Mouse (Mus musculus): Measurements from ENCODE around the gene Aspa.
"Not testable (repeated sequence)": the region's sequence is repeated elsewhere in the genome, so short reads cannot be mapped to it uniquely, and the experiment has no call there.

Gene Aspa

GRCm38 (mm10) chr11:73329442-73329841, at the start of gene Aspa, which contains the start of the genes Gm49340 and Spata22:
Gene Aspa (minus strand): TSS chr11:73329596.
Gene Gm49340 (plus strand): TSS chr11:73329741.
Gene Spata22 (plus strand): TSS chr11:73329741.
- DNase-seq (ENCODE audit: low spot score in 2 of 2), result no peak

- DNase-seq (ENCODE audit: low spot score in 2 of 2), result no peak
Observed at GRCm38 (mm10) chr11:73370946-73371345, 41.5 kb upstream of the Aspa start, which contains the start of gene Olfr376. Gene Olfr376 (plus strand): TSS chr11:73371246.

GRCm38 (mm10) chr11:73350483-73350882, 21.1 kb upstream of the Aspa start, which contains the start of gene Olfr20:
Gene Olfr20 (plus strand): TSS chr11:73350783.
- no peak for DNase-seq (ENCODE audit: low spot score in 2 of 2)

- no peak for DNase-seq (ENCODE audit: low spot score in 2 of 2)
Observed at GRCm38 (mm10) chr11:73336919-73337318, 7.5 kb upstream of the Aspa start.

GRCm38 (mm10) chr11:73333357-73333756, 4.0 kb upstream of the Aspa start:
- no peak for DNase-seq (ENCODE audit: low spot score in 2 of 2)

- DNase-seq (ENCODE audit: low spot score in 2 of 2), result no peak
Observed at GRCm38 (mm10) chr11:73327361-73327760, 2.0 kb downstream of the Aspa start.

GRCm38 (mm10) chr11:73326485-73326886, 2.9 kb downstream of the Aspa start:
- DNase-seq (ENCODE audit: low spot score in 2 of 2), result no peak

- no peak for DNase-seq (ENCODE audit: low spot score in 2 of 2)
Observed at GRCm38 (mm10) chr11:73323906-73324830, 5.2 kb downstream of the Aspa start.

GRCm38 (mm10) chr11:73321064-73321463, 8.3 kb downstream of the Aspa start:
- DNase-seq (ENCODE audit: low spot score in 2 of 2), result not testable (repeated sequence)

- DNase-seq (ENCODE audit: low spot score in 2 of 2), result not testable (repeated sequence)
Observed at GRCm38 (mm10) chr11:73318581-73318980, 10.8 kb downstream of the Aspa start.

- no peak for DNase-seq (ENCODE audit: low spot score in 2 of 2)
Observed at GRCm38 (mm10) chr11:73315961-73316360, 13.4 kb downstream of the Aspa start.

GRCm38 (mm10) chr11:73303123-73303522, 26.3 kb downstream of the Aspa start:
- DNase-seq (ENCODE audit: low spot score in 2 of 2), result no peak

GRCm38 (mm10) chr11:73289621-73290020, 39.8 kb downstream of the Aspa start:
- no peak for DNase-seq (ENCODE audit: low spot score in 2 of 2)

- no peak for DNase-seq (ENCODE audit: low spot score in 2 of 2)
Observed at GRCm38 (mm10) chr11:73284351-73284750, 45.0 kb downstream of the Aspa start.

GRCm38 (mm10) chr11:73283926-73284325, 45.5 kb downstream of the Aspa start:
- DNase-seq (ENCODE audit: low spot score in 2 of 2), result no peak

- DNase-seq (ENCODE audit: low spot score in 2 of 2), result no peak
Observed at GRCm38 (mm10) chr11:73283369-73283768, 46.0 kb downstream of the Aspa start.

GRCm38 (mm10) chr11:73281528-73282027, 47.8 kb downstream of the Aspa start:
- DNase-seq (ENCODE audit: low spot score in 2 of 2), result peak; percentile 7 to 12

- DNase-seq (ENCODE audit: low spot score in 2 of 2), result no peak
Observed at GRCm38 (mm10) chr11:73280710-73281109, 48.7 kb downstream of the Aspa start.

GRCm38 (mm10) chr11:73274821-73275220, 54.6 kb downstream of the Aspa start:
- DNase-seq (ENCODE audit: low spot score in 2 of 2), result no peak

GRCm38 (mm10) chr11:73267267-73267666, 62.1 kb downstream of the Aspa start, which contains the start of gene Trpv3:
Gene Trpv3 (plus strand): TSS chr11:73267388.
- DNase-seq (ENCODE audit: low spot score in 2 of 2), result no peak

- DNase-seq (ENCODE audit: low spot score in 2 of 2), result no peak
Observed at GRCm38 (mm10) chr11:73261385-73261784, 68.0 kb downstream of the Aspa start.

- DNase-seq (ENCODE audit: low spot score in 2 of 2), result no peak
Observed at GRCm38 (mm10) chr11:73260457-73260856, 68.9 kb downstream of the Aspa start.

- no peak for DNase-seq (ENCODE audit: low spot score in 2 of 2)
Observed at GRCm38 (mm10) chr11:73258664-73259063, 70.7 kb downstream of the Aspa start.
